Mouse (Mus musculus) spleen, adult 12 weeks (tissue): Measurements from ENCODE around the gene Psmg3.

ENCODE experiments used
- DNase-seq: peaks from one replicate; pipeline ENCODE4 v3.0.0; 2022; ENCODE audit warnings: low spot score

Psmg3 gene

DNA sequence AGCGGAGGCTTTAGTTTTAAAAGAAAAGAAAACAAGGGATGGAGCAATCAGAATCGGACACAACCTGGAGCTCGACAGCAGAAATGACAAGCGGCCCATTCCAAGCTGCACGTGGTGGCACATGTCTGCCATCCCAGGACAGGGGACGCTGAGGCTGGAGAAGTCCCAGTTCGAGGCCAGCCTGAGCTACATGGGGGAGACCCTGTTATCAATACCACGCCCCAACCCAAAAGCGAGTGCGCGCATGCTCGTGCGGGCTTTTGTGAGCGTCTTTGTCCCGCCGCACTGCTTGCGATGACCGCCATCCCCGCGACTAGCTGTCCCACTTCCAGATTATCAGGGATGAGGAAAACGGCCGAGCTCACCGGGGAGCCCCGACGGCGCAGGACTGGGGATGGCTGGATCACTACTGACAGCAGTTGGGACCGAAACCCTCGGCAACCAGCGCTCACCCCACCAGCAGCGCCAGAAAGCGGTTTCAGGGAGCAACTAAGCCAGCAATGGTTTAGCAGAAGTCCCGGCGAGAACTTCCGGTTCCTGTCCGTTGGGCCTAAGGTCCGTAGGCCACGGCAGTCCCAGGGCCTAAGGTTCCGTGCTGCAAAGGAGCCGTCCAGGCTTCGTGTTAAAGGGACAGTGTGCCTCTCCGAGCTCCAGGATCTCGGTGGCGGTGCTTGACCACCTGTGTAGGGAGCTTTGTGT lies at the start of gene Psmg3, which contains the start of gene Gm26938:
Gene Psmg3 (minus strand): TSS at position 529 of the 699 bp plus-strand sequence.
Gene Gm26938 (minus strand): TSS at position 51 of the 699 bp plus-strand sequence.
- DNase-seq = peak; percentile 84

DNA sequence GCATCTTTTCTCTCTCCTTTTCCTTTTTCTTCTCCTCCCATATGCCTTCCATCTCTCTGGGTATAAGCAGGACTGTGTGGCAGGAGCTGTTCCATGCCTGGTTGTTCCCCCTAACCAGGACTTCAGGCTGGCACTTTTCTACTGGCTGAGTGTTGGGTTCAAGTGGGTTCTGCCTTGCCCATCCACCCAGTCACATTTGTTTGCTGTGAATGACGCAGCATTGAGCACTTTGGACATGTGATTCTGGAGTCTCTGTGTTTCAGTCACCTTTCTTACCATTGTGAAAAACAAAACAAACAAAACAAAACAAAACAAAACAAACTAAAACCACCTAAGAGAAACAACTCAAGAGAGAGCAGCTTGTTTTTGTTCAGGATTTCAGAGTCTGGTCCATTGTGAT lies 44.8 kb upstream of the Psmg3 start:
- DNase-seq = no peak

DNA sequence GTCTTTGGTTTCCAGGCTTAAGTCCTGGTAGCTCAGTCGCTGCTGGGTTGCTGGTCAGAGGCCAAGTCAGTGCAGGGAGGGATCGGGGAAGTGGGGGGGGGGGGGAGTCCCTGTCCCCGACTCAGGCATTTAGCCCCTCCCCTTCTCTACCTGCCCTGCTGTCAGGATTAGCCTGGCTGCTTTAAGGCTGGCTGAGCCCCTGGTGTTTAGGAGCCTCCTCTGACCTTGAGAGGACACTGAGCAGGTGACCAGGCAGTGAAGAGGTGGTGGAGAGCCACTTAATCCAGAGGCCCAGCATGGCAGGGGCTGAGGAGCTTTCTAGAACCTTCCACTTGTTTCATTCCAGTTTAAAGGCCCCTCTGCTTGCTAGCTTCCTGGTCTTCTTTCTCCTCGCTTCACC lies 44.2 kb upstream of the Psmg3 start:
- DNase-seq = no peak

DNA sequence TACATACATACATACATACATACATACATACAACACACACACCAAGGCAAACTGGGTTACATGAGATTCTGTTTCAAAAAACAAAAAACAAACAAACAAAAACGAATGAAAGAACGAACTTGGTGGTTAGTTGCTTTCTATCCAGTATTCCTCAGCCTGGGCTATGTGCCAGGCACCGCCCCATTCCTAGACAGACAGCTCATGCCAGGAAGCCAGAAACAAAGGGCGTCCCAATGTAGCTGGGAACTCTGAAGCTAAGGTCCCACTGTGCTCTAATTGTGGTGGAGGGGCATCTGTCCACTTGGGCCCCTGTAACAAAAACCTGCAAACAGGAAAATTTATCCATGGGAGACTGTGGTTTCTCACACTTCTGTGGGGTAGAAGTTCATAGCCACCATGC lies 36.1 kb upstream of the Psmg3 start:
- no peak for DNase-seq

DNA sequence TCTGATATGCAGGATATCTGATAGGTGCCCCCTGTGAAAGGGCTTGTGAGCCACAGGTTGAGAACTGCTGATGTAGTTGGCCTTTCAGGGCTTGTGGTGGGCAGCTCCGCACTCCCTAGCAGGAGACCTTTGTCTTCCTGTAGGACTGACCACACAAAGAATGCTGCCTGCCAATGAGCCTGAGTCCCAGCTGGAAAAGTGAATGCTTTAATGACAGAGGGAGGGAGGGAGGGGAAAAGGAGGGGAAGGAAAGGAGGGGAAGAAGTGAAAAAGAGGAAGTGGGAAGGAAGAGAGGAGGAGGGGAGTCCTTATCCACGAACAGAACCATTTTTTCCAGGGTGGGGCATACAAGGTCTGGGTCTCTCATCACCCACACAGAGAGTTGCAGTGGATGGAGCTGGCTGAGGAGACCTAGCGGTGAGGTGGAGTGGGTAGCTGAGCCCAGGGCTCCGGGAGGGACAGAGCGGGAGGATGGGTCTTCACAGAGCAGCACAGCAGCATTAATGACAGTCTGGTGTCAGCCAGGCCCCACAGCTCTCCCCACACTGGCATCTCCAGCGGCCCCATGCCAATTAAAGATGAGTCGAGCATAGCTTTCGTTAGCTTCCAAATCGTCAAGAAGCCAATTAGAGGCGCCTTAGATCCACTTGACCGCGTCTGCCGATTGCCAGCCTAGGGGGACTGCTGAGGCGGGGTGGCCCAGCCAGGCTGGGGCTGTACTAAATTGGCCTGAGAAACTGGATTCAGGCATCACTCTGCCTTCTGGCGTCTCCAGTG lies 33.8 kb upstream of the Psmg3 start:
- DNase-seq = no peak

DNA sequence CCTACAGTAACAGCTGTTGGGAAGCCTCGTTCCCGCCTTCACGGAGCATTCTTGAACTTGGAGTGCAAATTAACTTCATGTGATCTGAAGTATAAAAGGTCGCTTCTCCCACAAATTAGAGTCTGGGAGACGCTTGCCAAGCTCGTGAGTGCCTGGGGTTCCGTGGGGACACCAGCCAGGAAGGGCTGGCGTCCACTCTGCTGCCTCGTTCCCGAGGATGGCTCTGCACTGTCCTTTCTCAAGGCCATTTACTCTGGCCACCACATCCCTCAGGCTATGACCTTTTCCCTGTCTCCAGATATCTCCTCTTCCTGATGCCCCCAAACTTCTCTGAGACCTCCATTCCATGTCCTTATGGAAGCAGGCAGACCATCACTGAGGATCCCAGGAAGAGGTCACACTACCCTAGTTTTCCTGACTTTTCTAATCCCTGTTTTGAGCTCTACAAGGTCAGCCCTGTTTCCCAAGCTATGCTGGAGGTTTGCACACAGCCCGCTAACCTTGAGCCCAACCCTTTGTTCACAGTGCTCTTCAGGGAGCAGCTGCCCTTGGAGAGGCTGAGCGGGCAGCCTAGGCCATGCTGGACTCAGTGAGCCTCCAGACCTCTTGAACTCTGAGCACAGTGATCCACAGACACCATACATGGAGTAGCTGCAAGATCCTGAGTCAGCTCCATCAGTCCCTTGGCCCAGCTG lies 23.1 kb upstream of the Psmg3 start:
- no peak for DNase-seq

DNA sequence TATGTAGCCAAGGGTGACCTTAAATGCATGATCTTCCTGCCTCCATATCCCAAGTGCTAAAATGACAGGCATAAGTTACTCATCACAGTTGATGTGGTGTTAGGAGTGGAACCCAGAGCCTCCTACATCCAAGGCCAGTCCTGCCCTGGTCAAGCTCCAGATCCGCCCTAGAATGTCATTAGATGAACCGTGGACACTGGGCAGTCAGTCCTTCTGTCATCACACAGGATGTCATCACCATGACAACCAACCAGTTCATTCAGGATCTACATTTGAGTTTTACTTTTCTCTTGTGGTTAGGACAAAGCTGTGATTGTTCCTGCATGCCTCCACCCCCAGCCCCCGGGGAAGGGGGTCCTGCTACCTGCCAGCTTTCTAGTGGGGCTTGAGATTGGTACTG lies 12.5 kb upstream of the Psmg3 start:
- no peak for DNase-seq

DNA sequence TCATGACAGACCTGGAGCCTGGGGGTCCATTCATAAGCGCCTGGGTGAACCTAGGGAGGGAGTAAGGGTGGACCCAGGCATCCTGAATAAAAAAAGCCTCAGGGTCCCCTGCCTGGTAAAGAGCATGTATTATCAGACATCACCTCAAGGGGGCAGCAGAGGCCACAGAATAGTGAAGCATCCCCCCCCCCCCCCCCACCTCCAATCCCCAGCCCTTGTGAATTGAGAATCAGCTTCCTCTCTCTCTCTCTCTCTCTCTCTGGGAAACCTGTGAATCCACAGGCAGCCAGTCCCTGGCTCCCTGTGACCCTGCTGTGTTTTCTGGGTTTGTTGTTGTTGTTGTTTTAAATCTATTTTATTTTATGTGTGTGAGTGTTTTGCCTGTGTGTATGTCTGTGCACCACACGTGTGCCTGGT lies 11.8 kb upstream of the Psmg3 start:
- no peak for DNase-seq

DNA sequence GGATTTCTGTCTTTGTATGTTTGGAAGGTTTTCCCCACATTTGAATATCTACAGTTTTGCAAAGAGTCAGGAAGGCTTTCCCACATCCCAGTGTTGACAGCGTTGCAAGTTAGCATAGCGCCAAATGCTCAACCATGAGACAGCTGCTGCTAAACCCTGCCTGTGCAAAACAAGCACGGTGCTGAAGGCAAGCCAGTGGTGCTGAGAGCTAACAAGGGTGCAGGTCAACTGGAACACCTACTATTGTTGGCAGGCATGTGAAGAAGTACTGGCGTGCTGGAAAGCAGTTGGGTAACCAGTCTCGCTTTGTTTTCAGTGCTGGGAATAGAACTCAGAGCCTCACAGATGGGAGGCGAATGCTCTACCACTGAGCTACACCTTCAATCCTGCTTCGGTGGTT lies 9.0 kb upstream of the Psmg3 start:
- no peak for DNase-seq

DNA sequence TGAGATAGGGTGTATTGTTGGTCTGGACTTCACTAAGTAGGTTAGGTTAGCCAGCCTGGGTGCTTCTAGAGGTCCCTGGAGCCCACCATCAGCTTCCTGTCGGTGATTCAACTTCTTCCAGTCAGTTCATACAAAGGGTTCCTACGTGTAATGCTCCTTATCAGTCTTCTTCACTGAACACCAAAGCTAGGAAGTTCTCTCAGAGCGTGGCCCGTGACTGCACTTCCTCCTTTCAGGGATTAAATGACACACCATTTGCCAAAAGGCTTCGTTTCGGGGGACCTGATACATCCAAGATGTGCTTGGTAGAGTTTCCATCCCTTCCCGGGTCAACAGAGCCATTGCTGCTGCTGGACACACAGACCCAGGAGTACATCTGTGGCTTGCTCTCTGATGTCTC lies 5.4 kb upstream of the Psmg3 start:
- no peak for DNase-seq

DNA sequence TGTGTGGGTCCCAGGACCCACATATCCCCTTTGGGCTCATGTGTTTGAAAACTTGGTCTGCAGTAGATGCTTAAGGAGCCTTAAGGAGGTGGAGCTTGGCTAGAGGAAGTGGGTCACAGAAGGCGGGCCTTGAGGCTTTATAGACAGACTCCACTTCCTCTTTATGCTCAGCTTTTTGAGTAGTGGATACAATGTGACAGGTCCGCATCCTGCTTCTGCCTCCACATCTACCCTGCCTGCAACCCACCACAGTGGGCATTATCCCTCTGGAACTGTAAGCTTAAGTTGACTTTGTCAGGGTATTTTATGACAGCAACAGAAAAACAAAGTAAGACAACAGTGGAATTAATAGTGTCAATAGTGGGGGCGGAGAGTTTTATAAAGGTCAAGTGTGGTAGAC lies 4.0 kb upstream of the Psmg3 start:
- DNase-seq = no peak

DNA sequence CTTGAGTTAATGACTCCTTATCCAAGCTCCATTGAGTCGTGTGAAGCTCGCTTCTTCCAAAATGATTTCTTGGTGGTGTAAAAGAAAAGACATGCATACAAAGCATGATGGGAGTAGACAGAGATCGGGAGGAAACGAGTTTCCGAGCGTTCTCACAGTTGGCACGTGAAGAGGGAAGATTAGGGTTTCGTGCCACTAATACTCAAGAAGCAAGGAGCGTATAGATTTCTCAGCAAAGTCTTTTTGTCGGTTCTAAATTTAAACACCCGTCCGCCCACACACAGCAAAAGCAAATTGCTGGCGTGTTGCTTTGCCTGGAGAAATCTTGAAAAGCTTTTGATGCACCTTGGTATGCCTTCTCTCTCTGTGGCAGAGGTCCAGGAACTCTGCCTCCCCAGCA lies 2.7 kb upstream of the Psmg3 start:
- no peak for DNase-seq

DNA sequence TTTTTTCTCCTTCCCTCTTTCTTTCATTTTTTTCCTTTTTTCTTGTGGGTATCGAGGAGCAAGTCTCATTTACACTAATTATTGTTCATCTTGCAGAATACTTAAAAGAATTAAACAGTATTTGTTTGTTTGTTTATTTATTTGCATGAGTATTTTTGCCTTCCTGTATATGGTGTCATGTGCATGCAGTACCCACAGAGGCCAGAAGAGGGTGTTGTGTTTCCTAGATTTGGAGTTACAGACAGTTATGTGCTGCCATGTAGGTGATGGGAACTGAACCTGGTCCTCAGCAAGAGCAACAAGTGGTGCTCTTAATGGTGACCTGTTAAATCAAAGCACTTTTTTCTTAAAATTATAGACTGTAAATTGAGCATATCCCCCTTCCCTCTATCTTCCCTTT lies 908 bp upstream of the Psmg3 start:
- DNase-seq = no peak

DNA sequence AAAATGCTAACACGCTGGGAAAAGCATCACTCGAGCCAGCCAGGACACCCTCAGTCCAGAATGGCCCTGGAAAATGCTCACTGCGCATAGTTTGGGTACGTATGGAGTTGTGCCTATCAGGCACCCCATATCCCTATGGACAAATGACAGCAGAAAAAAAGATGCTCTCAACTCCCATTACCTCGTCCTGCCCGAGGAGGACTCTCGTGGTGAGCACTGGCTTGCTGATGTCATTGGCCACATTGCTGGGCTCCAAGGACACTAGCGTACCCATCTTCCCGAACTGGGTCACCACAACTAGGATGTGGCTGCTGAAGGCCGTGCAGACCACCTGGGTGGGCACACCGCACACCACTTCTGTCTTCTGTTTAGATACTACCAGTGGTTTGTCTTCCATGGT lies 738 bp downstream of the Psmg3 start:
- no peak for DNase-seq

DNA sequence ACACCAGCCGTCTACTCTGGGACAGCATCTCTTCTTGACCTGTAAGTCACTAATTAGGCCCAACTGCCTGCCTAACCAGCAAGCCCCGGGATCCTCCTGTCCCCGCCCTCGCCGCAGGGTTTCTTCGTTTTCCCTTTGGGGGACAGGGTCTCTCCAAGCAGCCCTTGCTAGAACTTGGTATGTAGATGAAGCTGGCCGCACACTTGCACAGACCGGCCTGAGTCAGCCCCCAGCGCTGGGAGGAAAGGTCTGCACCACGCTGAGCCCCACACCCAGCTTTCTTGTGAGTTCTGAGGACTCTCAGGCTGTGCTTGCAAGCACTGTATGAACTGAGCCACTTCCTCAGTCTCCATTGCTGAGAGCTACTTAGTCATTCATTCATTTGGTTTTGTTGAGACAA lies 2.2 kb downstream of the Psmg3 start:
- no peak for DNase-seq

DNA sequence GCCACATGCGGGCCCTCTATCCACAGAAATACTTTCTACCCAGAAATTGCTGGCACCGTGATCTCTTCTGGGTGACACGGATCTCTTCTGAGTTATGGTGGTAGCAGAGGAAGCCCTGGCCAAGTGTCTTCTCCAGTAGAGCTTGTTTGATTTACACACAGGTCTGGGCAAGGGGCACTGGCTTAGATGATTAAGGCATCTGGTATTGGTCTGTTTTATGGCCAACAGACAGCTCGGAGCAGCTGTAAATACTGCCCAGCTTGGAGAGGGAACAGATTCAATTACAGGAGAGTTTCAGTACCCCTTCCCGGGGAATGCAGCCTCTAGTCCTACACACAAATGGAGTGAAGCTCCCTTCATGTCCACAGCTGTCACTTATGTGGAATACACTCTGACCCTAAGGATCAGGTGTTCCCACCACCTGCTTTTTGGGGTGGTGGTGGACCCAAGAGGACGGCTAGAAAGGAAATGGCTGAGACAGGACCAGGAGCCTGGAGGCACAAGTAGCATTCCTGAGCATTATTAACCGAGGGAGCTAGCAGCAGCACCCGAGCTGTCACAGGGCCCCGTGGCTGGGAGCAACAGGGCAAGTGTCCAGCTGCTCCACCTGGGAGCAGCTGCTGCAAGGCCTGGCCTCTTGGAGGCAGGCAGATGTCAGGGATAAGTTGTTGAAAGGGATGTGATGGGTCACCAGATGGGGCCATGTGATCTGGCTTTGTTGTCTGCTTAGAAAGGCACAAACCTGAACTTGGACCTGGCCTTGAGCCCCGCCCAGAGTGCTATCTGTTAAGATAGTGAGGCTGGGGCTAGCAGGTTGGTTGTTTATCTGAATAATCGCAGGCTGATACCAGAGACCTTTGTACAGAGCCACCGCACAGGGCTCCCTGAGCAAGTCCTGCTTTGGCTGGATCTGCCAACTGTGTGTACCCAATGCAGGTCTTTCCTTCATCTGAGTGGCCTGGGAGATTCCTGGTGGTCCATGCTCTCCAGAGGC lies 4.9 kb downstream of the Psmg3 start:
- DNase-seq = no peak

DNA sequence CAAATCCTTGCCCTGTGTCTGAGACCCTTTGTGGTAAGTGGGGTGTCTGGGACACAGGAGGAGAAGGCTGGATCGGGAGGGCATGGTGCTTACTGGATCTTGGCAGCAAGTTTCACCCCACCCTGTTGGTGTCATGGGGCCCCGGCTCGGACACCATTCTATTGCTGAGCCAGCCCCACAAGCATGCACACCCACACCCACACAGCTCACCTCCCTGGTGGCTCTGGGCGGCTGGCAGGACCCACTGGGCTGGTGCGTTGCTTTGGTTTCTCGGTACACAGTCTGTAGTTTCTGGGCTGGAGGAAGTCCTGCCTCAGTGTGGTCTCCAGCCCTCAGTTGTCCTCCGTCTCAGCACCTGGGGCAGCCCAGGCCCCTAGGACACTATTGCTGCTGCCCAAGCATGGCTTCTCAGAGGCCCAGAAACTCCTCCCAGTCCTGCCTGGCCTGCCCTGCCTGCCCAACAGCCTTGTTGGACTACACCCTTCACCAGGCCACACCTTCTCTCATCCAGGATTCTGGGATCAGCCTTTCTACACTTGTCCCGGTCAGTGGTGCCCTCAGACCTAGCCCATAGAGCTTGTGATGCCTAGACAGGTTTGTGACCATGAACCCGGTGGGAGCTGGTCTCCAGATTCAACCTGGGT lies 7.0 kb downstream of the Psmg3 start, which contains the start of gene Tmem184a:
Gene Tmem184a (minus strand): TSS at position 380 of the 644 bp plus-strand sequence.
- no peak for DNase-seq

DNA sequence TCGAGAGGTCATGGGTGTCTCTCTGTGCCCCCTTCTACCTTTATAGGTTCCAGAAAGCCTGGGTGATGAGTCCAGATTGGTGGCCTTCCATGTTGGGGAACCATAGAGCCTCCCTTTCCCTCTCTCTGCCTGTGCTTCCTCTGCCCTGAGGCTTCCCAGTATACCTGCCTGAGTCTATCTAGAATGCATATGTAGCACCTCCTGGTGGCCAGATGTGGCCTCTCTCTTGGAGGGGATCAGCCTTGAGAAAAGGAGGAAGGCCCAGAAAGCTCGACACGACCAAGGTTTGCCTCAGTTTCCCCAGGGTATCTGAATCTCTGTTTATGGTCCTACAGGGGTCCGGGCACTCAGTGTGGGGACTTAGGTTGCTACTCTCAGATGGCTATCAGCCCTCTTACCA lies 7.9 kb downstream of the Psmg3 start:
- peak; percentile 75 for DNase-seq

DNA sequence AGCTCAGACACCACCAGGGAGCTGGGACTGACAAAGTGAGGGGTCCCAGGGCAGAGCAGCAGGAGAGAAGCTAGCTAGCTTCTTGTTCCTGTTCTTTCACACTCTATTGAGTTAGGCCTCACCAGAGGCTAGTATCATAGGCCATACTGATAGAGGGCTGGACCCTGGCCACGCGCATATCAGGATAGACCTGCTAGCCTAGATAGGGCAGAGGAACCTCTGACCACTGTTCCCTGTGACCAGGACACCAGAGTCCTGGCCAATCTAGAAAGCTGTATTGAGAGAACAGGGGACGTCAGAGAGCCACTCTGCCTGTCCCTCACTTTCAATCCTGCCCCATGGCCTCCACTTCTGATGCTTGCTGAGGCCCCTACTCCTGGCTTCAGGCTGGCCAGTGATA lies 8.6 kb downstream of the Psmg3 start:
- DNase-seq = no peak

DNA sequence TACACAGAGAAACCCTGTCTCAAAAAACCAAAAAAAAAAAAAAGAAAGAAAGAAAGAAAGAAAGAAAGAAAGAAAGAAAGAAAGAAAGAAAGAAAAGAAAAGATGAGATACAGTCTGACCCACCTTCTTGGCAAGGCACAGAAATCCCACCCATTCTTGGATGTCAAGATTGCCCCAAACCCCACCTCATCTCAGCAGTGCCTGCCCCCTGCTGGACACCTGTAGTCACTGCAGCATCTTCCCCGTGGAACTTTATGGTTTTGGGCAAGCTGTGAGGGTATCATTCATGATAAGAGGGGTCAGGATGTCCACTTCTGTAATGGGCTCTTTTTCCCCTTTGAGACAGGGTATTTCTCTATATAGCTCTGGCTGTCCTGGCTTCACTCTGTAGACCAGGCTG lies 9.4 kb downstream of the Psmg3 start:
- DNase-seq = no peak

DNA sequence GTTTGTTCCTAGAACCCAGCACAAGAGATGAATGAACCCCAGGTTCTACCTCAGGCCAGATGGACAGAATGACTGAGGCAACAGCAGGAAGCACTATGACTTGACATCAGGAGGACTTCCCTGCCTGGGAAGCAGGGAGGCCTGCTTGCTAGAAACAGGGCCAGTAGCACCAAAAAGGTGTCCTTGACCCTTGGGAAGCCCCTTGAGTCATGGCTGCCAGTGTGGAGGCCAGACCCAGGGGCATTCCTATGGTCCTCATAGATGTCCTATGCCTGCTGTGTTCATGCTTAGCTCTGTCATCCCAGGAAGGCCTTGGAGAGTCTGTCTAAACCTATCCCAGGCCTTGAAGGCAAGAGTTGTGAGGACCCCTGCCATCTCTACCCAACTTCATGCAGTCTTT lies 10.2 kb downstream of the Psmg3 start:
- DNase-seq = no peak
